Mouse (Mus musculus) E14TG2a.4 (cell line): ENCODE results near the gene Hmgcl.

Experiments used
- CTCF ChIP-seq: conservative IDR thresholded peaks from 2 replicates; pipeline ENCODE4 v1.5.1; 2014; ENCODE audit warnings: low read length
- NANOG ChIP-seq: IDR thresholded peaks from 2 replicates; pipeline ENCODE4 v1.6.1; 2014; ENCODE audit warnings: borderline replicate concordance, low read length, mixed read lengths
- POU5F1 ChIP-seq: IDR thresholded peaks from 2 replicates; pipeline ENCODE4 v1.6.1; 2014; ENCODE audit warnings: low read length, borderline replicate concordance

DNA sequence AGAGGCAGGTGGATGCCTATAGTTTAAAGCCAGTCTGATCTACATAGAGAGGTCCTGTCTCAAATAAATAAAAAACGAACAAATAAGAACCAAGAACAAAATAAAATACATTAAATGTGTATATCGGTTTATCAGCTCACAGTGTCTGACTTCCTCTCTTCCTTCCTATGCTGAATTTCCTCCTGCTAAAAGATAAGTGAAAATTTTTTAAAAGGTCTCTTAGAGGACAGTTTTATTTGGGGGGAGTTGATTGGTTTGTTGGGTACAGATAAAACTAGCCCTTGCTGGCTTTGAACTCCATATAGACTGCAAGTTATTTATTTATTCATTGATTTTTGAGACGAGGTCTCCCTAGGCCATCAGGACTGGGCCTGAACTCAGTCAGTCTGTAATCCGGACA lies 32.8 kb upstream of the Hmgcl start:
- TF ChIP-seq CTCF (no peak), POU5F1 (no peak), NANOG (no peak)
